Mouse (Mus musculus) kidney, embryonic 16.5 days (tissue): ENCODE results near the gene Tspear. TPM values are rescaled to one million over a fixed set of nuclear protein-coding genes. Genes with fewer than 3 reads are reported as not detected.
"Not testable (repeated sequence)": the region's sequence is repeated elsewhere in the genome, so short reads cannot be mapped to it uniquely, and the experiment has no call there.

Source experiments
- ATAC-seq: fragments of 200-750 bp; cut with Nextera tagmentation; 2 replicates; pipeline ENCODE4 v1.8.0; 2017; ENCODE audit warnings: moderate TSS enrichment; ENCODE audit not compliant: low FRiP score, low TSS enrichment
- H3K27ac ChIP-seq: fragments of 300-500 bp; sonication (generic); 2 replicates; pipeline ENCODE4 v1.5.1; 2014; ENCODE audit warnings: low read length
- H3K27me3 ChIP-seq: fragments of 300-500 bp; sonication (generic); 2 replicates; pipeline ENCODE4 v1.6.1; 2014; ENCODE audit warnings: low read length, control low read depth, mixed read lengths; ENCODE audit not compliant: insufficient read depth
- H3K36me3 ChIP-seq: fragments of 300-500 bp; sonication (generic); 2 replicates; pipeline ENCODE4 v1.6.1; 2014; ENCODE audit warnings: low read length, control low read depth, mixed read lengths; ENCODE audit not compliant: insufficient read depth
- H3K4me1 ChIP-seq: fragments of 300-500 bp; sonication (generic); 2 replicates; pipeline ENCODE4 v1.6.1; 2014; ENCODE audit warnings: low read length, control low read depth, mixed read lengths; ENCODE audit not compliant: insufficient read depth
- H3K4me2 ChIP-seq: fragments of 300-500 bp; sonication (generic); replicated peaks from 2 replicates; pipeline ENCODE4 v1.6.1; 2014; ENCODE audit warnings: low read depth, low read length
- H3K4me3 ChIP-seq: fragments of 300-500 bp; sonication (generic); 2 replicates; pipeline ENCODE4 v1.5.1; 2014; ENCODE audit warnings: mild to moderate bottlenecking, low read length
- H3K9ac ChIP-seq: fragments of 300-500 bp; sonication (generic); replicated peaks from 2 replicates; pipeline ENCODE4 v1.6.1; 2014; ENCODE audit warnings: low read length
- H3K9me3 ChIP-seq: fragments of 300-500 bp; sonication (generic); 2 replicates; pipeline ENCODE4 v1.6.1; 2016; ENCODE audit warnings: low read length, control low read depth
- WGBS: fragments of 180-500 bp; shearing (Covaris S2); extraction: QIAGEN DNeasy Blood & Tissue Kit; methylation state at CpG from one replicate; pipeline ENCODE4 v1.1.7; 2014; 5-methylcytosine and 5-hydroxymethylcytosine counted together
- polyA plus RNA-seq: library from polyadenylated mRNA; unstranded; fragments of >200 nt; fragmentation: Nextera tagmentation; extraction: Ambion mirVana; gene quantifications from 2 replicates; pipeline ENCODE4 v1.2.1, GENCODE M21; 2015

Gene Tspear
- polyA plus RNA-seq, 1 experiment from 2014 or later, result 0.71 TPM

DNA sequence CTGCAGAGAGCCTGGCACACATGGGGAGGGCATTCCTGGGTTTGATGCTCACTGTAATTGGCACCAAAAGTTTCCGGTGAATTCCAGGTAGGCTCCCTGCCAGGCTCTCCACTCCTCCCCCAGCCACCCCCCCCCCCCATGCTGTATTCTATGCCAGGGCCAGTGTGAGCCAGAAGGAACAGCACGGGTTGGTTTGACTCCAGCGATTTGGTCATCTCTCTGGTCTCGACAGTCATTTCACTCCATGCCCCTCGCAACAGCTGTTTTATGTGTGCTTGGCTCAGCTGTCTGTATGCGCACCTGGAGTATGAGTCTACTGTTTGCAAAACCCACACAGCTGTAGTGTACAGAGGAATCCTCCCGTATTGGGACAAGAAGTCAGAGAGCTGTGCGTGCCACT is 20.0 kb upstream of the Tspear start:
- WGBS, result 70% methylated on average over 8 of the region's 8 CpGs
- H3K4me2 ChIP-seq, result no peak overlapping the region
- H3K9me3 ChIP-seq, result no peaks in the 10 kb centered on the region
- no peak overlapping the region for H3K27ac ChIP-seq
- H3K4me1 ChIP-seq, result no peaks in the 10 kb centered on the region
- H3K9ac ChIP-seq, result no peak overlapping the region
- ATAC-seq, result no peak
- 0 out of 2 replicates have a peak, but pooled peaks cover 2% of the 10 kb centered on the region for H3K27me3 ChIP-seq
- no peak overlapping the region for H3K4me3 ChIP-seq
- H3K36me3 ChIP-seq, result no peaks in the 10 kb centered on the region

GRCm38 (mm10) chr10:77667402-77667801 is 19.0 kb upstream of the Tspear start:
- WGBS, result 66% methylated on average over 4 of the region's 4 CpGs
- Histone ChIP-seq H3K9me3 (no peaks in the 10 kb centered on the region), H3K4me1 (no peaks in the 10 kb centered on the region), H3K9ac (no peak overlapping the region), H3K27ac (no peak overlapping the region), H3K4me3 (no peak overlapping the region), H3K4me2 (no peak overlapping the region), H3K36me3 (no peaks in the 10 kb centered on the region), H3K27me3 (0 out of 2 replicates have a peak, but pooled peaks cover 2% of the 10 kb centered on the region)
- no peak for ATAC-seq

DNA sequence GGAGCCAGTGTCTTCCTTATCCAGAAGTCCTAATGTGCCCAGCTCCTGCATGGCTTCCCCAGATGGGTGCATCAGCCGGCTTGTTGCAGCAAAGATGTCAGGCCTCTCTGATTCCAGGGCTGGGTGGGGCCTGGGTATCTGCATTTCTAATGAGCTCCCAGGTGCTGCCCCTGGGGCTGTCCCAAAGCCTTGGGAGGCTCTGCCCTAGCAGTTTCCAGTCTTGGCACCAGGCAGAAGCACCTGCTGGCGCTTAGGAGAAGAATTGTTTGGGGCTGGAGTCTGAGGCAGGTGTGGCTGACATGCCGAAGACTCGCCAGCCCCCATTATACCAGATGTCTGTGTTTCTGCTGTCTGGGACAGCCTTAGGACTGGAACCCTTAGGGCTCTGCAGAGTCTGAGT is 15.7 kb upstream of the Tspear start:
- H3K4me1 ChIP-seq, result no peaks in the 10 kb centered on the region
- no peak overlapping the region for H3K9ac ChIP-seq
- no peak overlapping the region for H3K4me3 ChIP-seq
- H3K4me2 ChIP-seq, result no peak overlapping the region
- H3K27me3 ChIP-seq, result no peaks in the 10 kb centered on the region
- H3K27ac ChIP-seq, result no peak overlapping the region
- H3K9me3 ChIP-seq, result no peaks in the 10 kb centered on the region
- no peaks in the 10 kb centered on the region for H3K36me3 ChIP-seq
- WGBS, result 78% methylated on average over 4 of the region's 4 CpGs
- ATAC-seq, result no peak

- WGBS, result 58% methylated on average over 4 of the region's 4 CpGs
- no peaks in the 10 kb centered on the region for H3K9me3 ChIP-seq
- H3K27ac ChIP-seq, result no peak overlapping the region
- ATAC-seq, result no peak
- H3K4me1 ChIP-seq, result no peaks in the 10 kb centered on the region
- H3K4me3 ChIP-seq, result no peak overlapping the region
- no peaks in the 10 kb centered on the region for H3K36me3 ChIP-seq
- no peak overlapping the region for H3K4me2 ChIP-seq
- H3K27me3 ChIP-seq, result peaks cover 4% of the 10 kb centered on the region
- no peak overlapping the region for H3K9ac ChIP-seq
Observed at GRCm38 (mm10) chr10:77671519-77671918, 14.8 kb upstream of the Tspear start.

GRCm38 (mm10) chr10:77673765-77674164 is 12.6 kb upstream of the Tspear start:
- Histone ChIP-seq H3K27me3 (peaks cover 25% of the 10 kb centered on the region), H3K4me2 (no peak overlapping the region), H3K9ac (no peak overlapping the region), H3K4me3 (no peak overlapping the region), H3K4me1 (peaks cover 8% of the 10 kb centered on the region), H3K9me3 (no peaks in the 10 kb centered on the region), H3K27ac (no peak overlapping the region), H3K36me3 (no peaks in the 10 kb centered on the region)
- 52% methylated on average over 13 of the region's 13 CpGs for WGBS
- ATAC-seq, result no peak

GRCm38 (mm10) chr10:77677562-77677961 is 8.8 kb upstream of the Tspear start:
- H3K9ac ChIP-seq, result 0 out of 2 replicates have a peak overlapping the region, but pooled peaks have one; percentile 3
- WGBS, result under 1% methylated on average over 35 of the region's 35 CpGs
- H3K4me1 ChIP-seq, result peaks cover 8% of the 10 kb centered on the region
- peaks cover 29% of the 10 kb centered on the region for H3K27me3 ChIP-seq
- no peak for ATAC-seq
- H3K9me3 ChIP-seq, result no peaks in the 10 kb centered on the region
- no peak overlapping the region for H3K27ac ChIP-seq
- peak overlapping the region; percentile 38 for H3K4me3 ChIP-seq
- peak overlapping the region; percentile 50 for H3K4me2 ChIP-seq
- no peaks in the 10 kb centered on the region for H3K36me3 ChIP-seq

DNA sequence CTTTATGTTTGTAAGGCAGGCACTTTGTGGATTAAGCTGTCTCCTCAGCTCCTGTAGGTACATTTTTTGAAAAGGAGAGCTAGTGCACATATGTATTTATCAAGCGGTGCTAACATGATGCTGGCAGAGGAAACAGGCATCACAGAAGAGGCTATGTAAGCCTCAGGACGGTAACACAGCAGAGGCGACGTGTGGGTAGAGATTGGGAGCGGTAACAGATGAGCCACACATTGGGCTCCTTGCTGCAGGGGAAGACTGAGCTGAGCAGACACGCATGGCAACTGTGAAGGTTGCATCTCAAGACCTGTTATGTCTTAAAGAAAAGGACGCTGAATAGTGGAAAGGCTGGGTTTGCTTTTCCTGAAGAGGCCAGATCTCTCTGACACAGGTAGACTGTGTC is 3.4 kb upstream of the Tspear start:
- WGBS, result 85% methylated on average over 7 of the region's 7 CpGs
- Histone ChIP-seq H3K27me3 (peaks cover 47% of the 10 kb centered on the region), H3K9ac (no peak overlapping the region), H3K4me3 (no peak overlapping the region), H3K36me3 (no peaks in the 10 kb centered on the region), H3K4me1 (0 out of 2 replicates have a peak, but pooled peaks cover 2% of the 10 kb centered on the region), H3K27ac (no peak overlapping the region), H3K4me2 (no peak overlapping the region), H3K9me3 (no peaks in the 10 kb centered on the region)
- no peak for ATAC-seq

- 32% methylated on average over 8 of the region's 8 CpGs for WGBS
- Histone ChIP-seq H3K4me1 (0 out of 2 replicates have a peak, but pooled peaks cover 2% of the 10 kb centered on the region), H3K9me3 (no peaks in the 10 kb centered on the region), H3K27me3 (peaks cover 37% of the 10 kb centered on the region), H3K4me3 (no peak overlapping the region), H3K36me3 (no peaks in the 10 kb centered on the region), H3K9ac (no peak overlapping the region), H3K4me2 (no peak overlapping the region), H3K27ac (no peak overlapping the region)
- ATAC-seq, result no peak
Observed at GRCm38 (mm10) chr10:77684181-77684580, 2.2 kb upstream of the Tspear start.

GRCm38 (mm10) chr10:77687021-77687420 is 652 bp downstream of the Tspear start:
- Histone ChIP-seq H3K4me1 (0 out of 2 replicates have a peak, but pooled peaks cover 2% of the 10 kb centered on the region), H3K4me3 (no peak overlapping the region), H3K9me3 (no peaks in the 10 kb centered on the region), H3K4me2 (no peak overlapping the region), H3K9ac (no peak overlapping the region), H3K27ac (no peak overlapping the region), H3K27me3 (peaks cover 37% of the 10 kb centered on the region), H3K36me3 (no peaks in the 10 kb centered on the region)
- WGBS, result 13% methylated on average over 10 of the region's 10 CpGs
- ATAC-seq, result no peak

GRCm38 (mm10) chr10:77690356-77690807 is 4.0 kb downstream of the Tspear start, which contains the start of gene Gm19402:
TSS of gene Gm19402 (minus strand) at chr10:77690757.
- not testable (repeated sequence) for H3K9ac ChIP-seq, H3K36me3 ChIP-seq, H3K9me3 ChIP-seq, ATAC-seq, H3K4me3 ChIP-seq, H3K4me2 ChIP-seq, H3K4me1 ChIP-seq, H3K27ac ChIP-seq
- H3K27me3 ChIP-seq, result peaks cover 22% of the 10 kb centered on the region
- WGBS, result 72% methylated on average over 3 of the region's 3 CpGs
